Mouse (Mus musculus) testis, adult 2 months (tissue): ENCODE measurements around the gene Bod1. TPM values are rescaled to one million over a fixed set of nuclear protein-coding genes. Genes with fewer than 3 reads are reported as not detected.

ENCODE experiments used
- H3K27ac ChIP-seq: fragments of 200-500 bp; 2 replicates; pipeline ENCODE4 v1.5.1; 2012; ENCODE audit warnings: low read depth, low read length; ENCODE audit not compliant: control insufficient read depth, insufficient read depth
- H3K27me3 ChIP-seq: fragments of 200-500 bp; 2 replicates; pipeline ENCODE4 v1.6.1; 2012; ENCODE audit warnings: mild to moderate bottlenecking, low read length, moderate library complexity; ENCODE audit not compliant: control insufficient read depth, insufficient read depth
- H3K36me3 ChIP-seq: fragments of 200-500 bp; 2 replicates; pipeline ENCODE4 v1.6.1; 2012; ENCODE audit warnings: mild to moderate bottlenecking, low read length; ENCODE audit not compliant: control insufficient read depth, insufficient read depth
- H3K4me1 ChIP-seq: fragments of 200-500 bp; 2 replicates; pipeline ENCODE4 v1.6.1; 2012; ENCODE audit warnings: low read length; ENCODE audit not compliant: control insufficient read depth, insufficient read depth
- H3K4me3 ChIP-seq: fragments of 200-500 bp; 2 replicates; pipeline ENCODE4 v1.5.1; 2012; ENCODE audit warnings: low read depth, mild to moderate bottlenecking, low read length, moderate library complexity, mixed read lengths; ENCODE audit not compliant: control insufficient read depth
- CTCF ChIP-seq: fragments of 200-500 bp; IDR thresholded peaks from 2 replicates; pipeline ENCODE4 v1.5.1; 2012; ENCODE audit warnings: low read depth, mild to moderate bottlenecking, inconsistent platforms, low read length, moderate library complexity; ENCODE audit not compliant: control insufficient read depth, insufficient read depth, insufficient replicate concordance
- POLR2A ChIP-seq: fragments of 200-500 bp; IDR thresholded peaks from 2 replicates; pipeline ENCODE4 v1.6.1; 2012; ENCODE audit warnings: low read depth, mild to moderate bottlenecking, inconsistent platforms, low read length, moderate library complexity; ENCODE audit not compliant: control insufficient read depth
- polyA plus RNA-seq: library from polyadenylated mRNA; depleted of rRNA; stranded (reverse); fragments of >200 nt; gene quantifications from 2 replicates; pipeline ENCODE4 v1.2.3, GENCODE M21; 2012

Gene Bod1
- polyA plus RNA-seq, 1 experiment, result 89.7 TPM

DNA sequence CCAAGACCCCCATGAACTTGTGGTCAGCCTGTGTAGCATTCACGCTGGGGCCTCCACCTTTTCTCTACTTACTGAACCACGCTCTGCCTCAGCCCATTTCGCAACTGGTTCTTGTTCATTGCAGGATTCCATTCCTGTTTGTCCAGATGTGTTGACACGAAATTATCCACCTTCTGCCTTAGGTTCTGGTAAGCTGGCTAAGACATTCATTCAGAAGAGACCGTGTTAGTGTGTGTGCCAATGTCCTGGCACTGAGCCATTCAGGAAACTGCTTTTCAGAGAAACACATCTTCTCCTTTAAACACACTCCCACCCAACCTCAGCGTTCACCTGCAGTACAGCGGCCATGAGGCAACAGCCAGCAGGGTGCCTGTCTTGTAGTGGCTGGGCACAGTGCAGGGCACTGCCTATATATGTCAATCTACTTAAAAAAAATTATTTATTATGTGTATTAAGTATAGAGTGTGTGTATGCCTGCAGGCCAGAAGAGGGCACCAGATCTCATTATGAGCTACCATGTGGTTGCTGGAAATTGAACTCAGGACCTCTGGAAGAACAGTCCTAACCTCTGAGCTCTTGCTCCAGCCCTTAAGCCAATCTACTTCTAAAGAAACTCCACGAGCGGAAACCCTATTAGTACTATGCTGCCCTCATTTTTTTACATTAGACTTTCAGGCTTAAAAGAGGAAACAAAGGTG is 2.4 kb downstream of the Bod1 start:
- H3K36me3 ChIP-seq, result peaks cover 2% of the 10 kb centered on the region

DNA sequence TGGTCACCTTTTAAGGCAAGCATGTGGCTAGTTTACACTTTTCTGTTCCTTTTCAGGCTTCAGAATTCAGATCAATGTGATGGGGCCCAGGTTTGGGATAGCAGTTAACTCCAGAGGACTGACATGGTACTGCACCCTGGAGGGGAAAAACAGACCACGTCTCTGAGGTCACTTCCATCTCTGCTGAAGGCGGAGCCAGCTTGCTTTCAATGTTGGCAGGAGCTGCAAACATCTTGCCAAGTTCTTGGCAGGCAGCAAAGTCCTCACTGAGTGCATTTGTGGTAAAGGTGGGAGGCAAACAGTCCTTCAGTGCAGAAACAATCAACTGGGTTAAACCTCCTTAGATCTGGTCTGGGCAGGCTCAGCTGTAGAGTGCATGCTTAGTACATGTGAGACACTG is 7.5 kb downstream of the Bod1 start:
- H3K27me3 ChIP-seq, result no peaks in the 10 kb centered on the region
- no peak overlapping the region for H3K4me3 ChIP-seq
- no peaks in the 10 kb centered on the region for H3K4me1 ChIP-seq
- no peak overlapping the region for H3K27ac ChIP-seq
- TF ChIP-seq POLR2A (no peak), CTCF (no peak)
- peaks cover 2% of the 10 kb centered on the region for H3K36me3 ChIP-seq

More for the DNA sequence above, 2.4 kb downstream of the Bod1 start:
- Histone ChIP-seq H3K4me3 (no peak overlapping the region), H3K27me3 (no peaks in the 10 kb centered on the region), H3K27ac (no peak overlapping the region), H3K4me1 (peaks cover 2% of the 10 kb centered on the region; the same call in 1 of the 2 replicates)
- TF ChIP-seq CTCF, result no peak
- TF ChIP-seq POLR2A, result no peak

DNA sequence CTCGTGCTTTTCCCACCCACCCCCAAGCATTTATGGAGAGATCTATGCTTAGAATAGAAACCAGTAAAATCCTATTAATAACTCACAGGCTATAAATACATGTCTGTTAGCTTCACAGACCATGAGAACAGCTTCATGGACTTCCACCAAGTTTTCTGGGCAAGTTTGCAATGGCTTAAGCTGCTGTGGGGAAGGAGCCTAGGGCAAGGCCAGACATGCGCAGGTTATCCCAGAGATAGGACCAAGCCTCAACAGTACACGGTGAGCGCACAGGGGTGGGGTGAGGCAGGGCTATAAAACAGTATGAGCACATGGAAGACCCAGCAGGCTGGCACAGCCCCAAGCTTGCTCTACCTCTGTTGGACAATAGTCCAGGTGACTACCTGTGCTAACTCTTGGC is 8.2 kb downstream of the Bod1 start:
- H3K4me1 ChIP-seq, result no peaks in the 10 kb centered on the region
- H3K36me3 ChIP-seq, result peaks cover 2% of the 10 kb centered on the region
- no peak for TF ChIP-seq POLR2A
- no peak for TF ChIP-seq CTCF
- no peak overlapping the region for H3K4me3 ChIP-seq
- no peak overlapping the region for H3K27ac ChIP-seq
- no peaks in the 10 kb centered on the region for H3K27me3 ChIP-seq

DNA sequence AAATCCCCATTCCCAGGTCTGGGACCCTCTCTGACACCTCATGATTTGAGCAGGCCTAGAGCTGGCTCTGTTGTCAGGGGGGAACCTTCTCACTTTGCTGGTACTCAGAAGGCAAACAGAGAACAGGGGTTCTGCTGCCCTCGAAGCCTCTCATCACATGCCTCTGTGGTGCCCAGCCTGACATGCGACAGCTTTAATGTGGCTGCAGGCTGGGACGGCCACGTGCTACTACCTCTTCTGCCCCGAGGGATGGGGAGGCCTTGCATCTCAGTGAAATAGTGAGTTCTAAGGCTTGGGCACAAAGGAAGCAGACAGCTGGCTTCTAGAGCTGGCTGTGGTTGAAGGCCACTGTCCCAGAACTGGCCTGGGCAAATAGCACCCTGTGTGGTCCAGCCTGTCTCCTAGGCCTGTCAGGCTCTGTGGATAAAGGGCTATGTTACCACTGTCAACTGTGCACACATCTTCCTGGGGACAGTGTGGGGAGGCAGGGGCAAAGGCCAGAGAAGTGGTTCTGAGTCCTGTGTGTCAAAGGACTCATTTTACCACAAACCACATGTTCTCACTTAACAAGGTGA is 8.7 kb downstream of the Bod1 start:
- Histone ChIP-seq H3K27ac (no peak overlapping the region), H3K36me3 (peaks cover 2% of the 10 kb centered on the region), H3K27me3 (no peaks in the 10 kb centered on the region), H3K4me3 (no peak overlapping the region), H3K4me1 (no peaks in the 10 kb centered on the region)
- TF ChIP-seq POLR2A (no peak), CTCF (no peak)

DNA sequence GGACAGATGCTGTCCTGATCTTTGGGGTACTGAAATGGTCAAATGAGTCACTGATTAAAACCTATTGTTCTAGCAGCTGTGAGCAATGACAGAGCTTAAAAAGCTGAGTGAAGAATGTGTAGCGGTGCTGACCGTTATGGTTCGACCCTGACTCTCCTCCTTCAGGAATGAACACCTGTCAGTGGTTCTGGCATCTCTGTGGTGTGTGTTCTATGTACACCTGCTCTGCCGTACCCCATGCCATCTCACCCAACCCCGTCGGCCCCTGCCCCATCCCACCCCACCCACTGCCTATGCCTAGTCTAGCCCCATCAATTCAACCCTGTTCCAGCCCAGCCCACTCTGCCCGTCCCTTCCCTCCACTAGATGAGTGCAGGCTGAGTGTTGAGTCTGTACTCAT is 9.5 kb downstream of the Bod1 start:
- H3K4me1 ChIP-seq, result no peaks in the 10 kb centered on the region
- peaks cover 1% of the 10 kb centered on the region for H3K36me3 ChIP-seq
- H3K27me3 ChIP-seq, result no peaks in the 10 kb centered on the region
- H3K4me3 ChIP-seq, result no peak overlapping the region
- H3K27ac ChIP-seq, result no peak overlapping the region
- TF ChIP-seq POLR2A (no peak), CTCF (no peak)

DNA sequence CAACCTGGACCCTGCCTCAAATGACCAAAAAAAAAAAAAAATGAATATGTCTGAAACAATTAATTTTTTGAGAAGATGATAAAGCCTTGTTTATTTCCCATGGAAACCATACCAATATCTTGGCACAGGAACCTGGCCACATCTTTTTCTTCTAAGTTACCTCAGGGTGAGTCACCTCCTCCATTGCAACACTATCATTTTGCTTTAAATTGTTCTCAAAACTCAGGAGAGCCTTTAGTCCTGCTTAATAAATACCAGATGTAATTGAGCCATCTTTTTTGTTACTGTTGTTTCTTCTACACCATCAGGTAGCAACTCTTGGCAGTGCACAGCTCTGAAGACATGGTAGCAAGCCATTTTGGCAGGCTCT is 13.9 kb downstream of the Bod1 start:
- H3K36me3 ChIP-seq, result no peaks in the 10 kb centered on the region
- H3K27ac ChIP-seq, result no peak overlapping the region
- TF ChIP-seq CTCF, result no peak
- TF ChIP-seq POLR2A, result no peak
- H3K4me1 ChIP-seq, result no peaks in the 10 kb centered on the region
- no peak overlapping the region for H3K4me3 ChIP-seq
- no peaks in the 10 kb centered on the region for H3K27me3 ChIP-seq

DNA sequence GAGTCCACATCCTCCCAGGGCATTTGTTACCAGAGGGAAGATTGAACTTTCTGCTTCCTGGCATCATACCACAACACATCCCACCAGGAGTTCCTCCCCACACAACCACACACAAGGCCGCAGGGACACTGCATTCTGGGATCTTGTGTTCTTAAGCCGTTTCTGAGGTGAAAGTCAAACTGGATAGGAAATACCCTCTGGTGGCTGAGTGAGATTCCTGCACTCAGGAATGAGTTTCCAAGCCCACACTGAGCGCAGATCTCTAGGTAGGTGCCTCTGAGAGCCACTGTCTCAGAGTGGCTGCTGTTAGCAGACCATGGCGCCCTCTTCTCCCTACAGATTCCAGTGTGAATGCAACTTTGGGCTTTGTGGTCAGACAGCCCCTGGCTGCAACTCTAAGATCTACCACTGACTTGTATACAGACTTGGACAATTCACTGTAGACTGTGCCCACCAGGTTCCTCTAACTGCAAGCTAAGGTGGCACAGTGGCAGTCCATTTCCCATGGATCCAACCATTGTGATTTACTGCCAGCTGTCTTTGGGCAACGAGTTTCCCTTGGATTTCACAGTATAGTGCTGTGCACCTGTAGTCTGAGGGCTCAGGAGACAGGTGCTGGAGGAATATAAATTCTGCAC is 14.4 kb downstream of the Bod1 start:
- Histone ChIP-seq H3K27ac (no peak overlapping the region), H3K4me3 (no peak overlapping the region), H3K36me3 (no peaks in the 10 kb centered on the region), H3K27me3 (no peaks in the 10 kb centered on the region), H3K4me1 (no peaks in the 10 kb centered on the region)
- TF ChIP-seq POLR2A, result no peak
- TF ChIP-seq CTCF, result no peak
